Mouse (Mus musculus): ENCODE data around the gene Grcc10. TPM values are rescaled to one million over a fixed set of nuclear protein-coding genes. Genes with fewer than 3 reads are reported as not detected.
A peak's percentile ranks its signal among the peaks of the same experiment; 100 is the strongest.

Grcc10 gene
- 664 and 838 TPM in 2 replicates for polyA plus RNA-seq (2015; fragmentation: Nextera tagmentation; extraction: Ambion mirVana)

DNA sequence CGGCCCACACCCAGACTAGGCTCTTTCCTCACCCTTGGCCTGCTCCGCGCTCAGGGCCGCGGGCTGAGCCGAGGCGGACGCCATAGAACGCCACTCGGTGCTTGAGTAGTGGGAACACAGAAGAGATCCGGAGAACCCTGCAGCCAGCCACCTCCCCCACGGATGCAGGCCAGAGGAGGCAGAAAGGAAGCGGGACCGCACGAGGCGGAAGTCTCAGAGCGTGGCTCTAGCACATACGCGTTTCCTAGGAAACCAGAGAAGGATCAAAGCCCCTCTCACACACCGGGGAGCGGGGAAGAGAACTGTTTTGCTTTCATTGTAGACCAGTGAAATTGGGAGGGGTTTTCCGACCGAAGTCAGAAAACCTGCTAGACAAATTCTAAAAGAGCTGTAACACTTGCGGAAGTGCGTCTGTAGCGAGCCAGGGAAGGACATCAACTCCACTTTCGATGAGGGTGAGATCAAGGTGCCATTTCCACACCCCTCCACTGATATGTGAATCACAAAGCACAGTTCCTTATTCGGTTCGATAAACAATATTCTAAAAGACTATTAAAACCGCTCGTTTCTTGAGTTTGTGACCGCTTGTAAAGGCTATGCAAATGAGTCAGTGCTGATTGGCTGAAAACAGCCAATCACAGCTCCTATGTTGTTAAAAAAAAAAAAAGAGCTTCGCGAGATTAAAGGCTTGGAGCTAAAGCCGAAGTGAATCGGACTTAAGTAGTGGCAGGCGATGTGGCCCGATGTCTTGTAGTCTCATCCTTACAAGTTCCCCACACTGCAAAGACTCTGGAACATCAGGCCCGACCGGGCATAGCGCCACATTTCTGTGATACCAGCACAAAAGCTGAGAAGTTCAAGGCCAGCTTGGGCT, at the start of gene Grcc10:
Gene Grcc10 (minus strand): TSS at position 487 of the 874 bp plus-strand sequence.

GRCm38 (mm10) chr6:124779222-124779983, 38.2 kb upstream of the Grcc10 start, which contains the start of gene Lrrc23:
Gene Lrrc23 (minus strand): TSS chr6:124779727.

GRCm38 (mm10) chr6:124769101-124769765, 28.1 kb upstream of the Grcc10 start, which contains the start of gene Eno2:
Gene Eno2 (minus strand): TSS chr6:124769673.

GRCm38 (mm10) chr6:124755831-124756595, 14.8 kb upstream of the Grcc10 start, which contains the start of the genes Gm45234 and Atn1:
Gene Gm45234 (minus strand): TSS chr6:124756021.
Gene Atn1 (minus strand): TSS chr6:124756524.

DNA sequence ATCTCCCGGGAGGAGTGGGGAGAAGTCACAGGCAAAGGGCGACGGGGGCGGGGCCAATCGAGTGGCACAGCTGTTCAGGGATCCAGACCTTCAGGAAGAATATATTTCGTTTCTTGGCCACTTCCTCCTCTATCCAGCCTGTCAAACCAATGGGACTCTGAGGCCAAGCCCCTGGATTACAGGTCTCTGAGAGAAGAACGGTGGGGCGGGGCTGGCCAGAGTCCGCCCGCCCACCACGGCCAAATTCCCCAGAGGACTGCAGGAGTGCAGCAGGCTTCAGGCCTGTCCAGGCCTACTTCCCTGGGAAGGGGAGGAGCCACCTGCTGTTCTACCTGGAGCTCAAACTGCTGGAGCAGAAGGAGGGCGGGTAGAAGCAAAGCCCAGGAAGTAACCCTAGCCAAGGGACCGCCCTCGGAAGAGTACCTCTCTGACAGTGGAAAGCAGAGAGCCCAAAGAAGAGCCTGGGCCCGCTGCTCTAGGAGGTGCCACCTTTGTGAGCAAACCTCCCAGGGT, 2.6 kb downstream of the Grcc10 start, which contains the start of gene Ptpn6:
Gene Ptpn6 (minus strand): TSS at position 204 of the 513 bp plus-strand sequence.

GRCm38 (mm10) chr6:124711824-124712782, 29.1 kb downstream of the Grcc10 start, which contains the start of the genes Emg1 and Phb2:
Gene Emg1 (minus strand): TSS chr6:124712178.
Gene Phb2 (plus strand): TSS chr6:124712336.

Small RNA genes within 50 kb of the gene (microRNA-seq; reads per million reads assigned to microRNA genes)
- gene Mir141 (ENCODE audit: borderline replicate concordance, insufficient number of aligned reads) (15.4 reads per million, percentile 21 among the genes with 10 or more reads in this experiment), gene Mir200c (ENCODE audit: borderline replicate concordance, insufficient number of aligned reads) (160 reads per million, percentile 51 among the genes with 10 or more reads in this experiment)

Other genes starting within 250 kb of the Grcc10 start
- 5.4 and 8.9 TPM in 2 replicates for gene C1rl, start 248.3 kb downstream of the Grcc10 start, polyA plus RNA-seq (2015; fragmentation: Nextera tagmentation; extraction: Ambion mirVana)
- 42.4 and 49.2 TPM in 2 replicates for gene C1ra, start 229.0 kb downstream of the Grcc10 start, polyA plus RNA-seq (2015; fragmentation: Nextera tagmentation; extraction: Ambion mirVana)
- gene C1s1, start 199.0 kb downstream of the Grcc10 start, polyA plus RNA-seq (2015; fragmentation: Nextera tagmentation; extraction: Ambion mirVana) = 40.1 and 67.8 TPM in 2 replicates
- 0.29 TPM in 1 of 2 replicates, not detected in the other for gene C1rb, start 171.1 kb downstream of the Grcc10 start, polyA plus RNA-seq (2015; fragmentation: Nextera tagmentation; extraction: Ambion mirVana)
- gene C1s2, start 105.3 kb downstream of the Grcc10 start, polyA plus RNA-seq (2015; fragmentation: Nextera tagmentation; extraction: Ambion mirVana) = 0.23 and 0.28 TPM in 2 replicates
- gene Lpcat3, start 78.3 kb downstream of the Grcc10 start, polyA plus RNA-seq (2015; fragmentation: Nextera tagmentation; extraction: Ambion mirVana) = 48.4 and 101 TPM in 2 replicates
- gene Emg1, start 29.2 kb downstream of the Grcc10 start, polyA plus RNA-seq (2015; fragmentation: Nextera tagmentation; extraction: Ambion mirVana) = 141 and 154 TPM in 2 replicates
- gene Phb2, start 29.0 kb downstream of the Grcc10 start, polyA plus RNA-seq (2015; fragmentation: Nextera tagmentation; extraction: Ambion mirVana) = 205 and 312 TPM in 2 replicates
- gene Ptpn6, start 2.7 kb downstream of the Grcc10 start, polyA plus RNA-seq (2015; fragmentation: Nextera tagmentation; extraction: Ambion mirVana) = 8.6 and 10.9 TPM in 2 replicates
- gene Gm45234, start 14.6 kb upstream of the Grcc10 start, polyA plus RNA-seq (2015; fragmentation: Nextera tagmentation; extraction: Ambion mirVana) = not detected in 2 replicates
- 13.0 and 14.7 TPM in 2 replicates for gene Atn1, start 15.2 kb upstream of the Grcc10 start, polyA plus RNA-seq (2015; fragmentation: Nextera tagmentation; extraction: Ambion mirVana)
- 11.3 and 20.0 TPM in 2 replicates for gene Eno2, start 28.3 kb upstream of the Grcc10 start, polyA plus RNA-seq (2015; fragmentation: Nextera tagmentation; extraction: Ambion mirVana)
- 0.75 and 1.4 TPM in 2 replicates for gene Lrrc23, start 38.4 kb upstream of the Grcc10 start, polyA plus RNA-seq (2015; fragmentation: Nextera tagmentation; extraction: Ambion mirVana)
- gene Spsb2, start 67.3 kb upstream of the Grcc10 start, polyA plus RNA-seq (2015; fragmentation: Nextera tagmentation; extraction: Ambion mirVana) = 28.3 and 31.1 TPM in 2 replicates
- gene Tpi1, start 72.9 kb upstream of the Grcc10 start, polyA plus RNA-seq (2015; fragmentation: Nextera tagmentation; extraction: Ambion mirVana) = 417 and 594 TPM in 2 replicates
- 72.2 and 94.2 TPM in 2 replicates for gene Usp5, start 88.1 kb upstream of the Grcc10 start, polyA plus RNA-seq (2015; fragmentation: Nextera tagmentation; extraction: Ambion mirVana)
- 52.6 and 58.3 TPM in 2 replicates for gene Cdca3, start 88.2 kb upstream of the Grcc10 start, polyA plus RNA-seq (2015; fragmentation: Nextera tagmentation; extraction: Ambion mirVana)
- 15.3 and 18.6 TPM in 2 replicates for gene Gnb3, start 98.9 kb upstream of the Grcc10 start, polyA plus RNA-seq (2015; fragmentation: Nextera tagmentation; extraction: Ambion mirVana)
- 17.3 and 18.8 TPM in 2 replicates for gene P3h3, start 116.4 kb upstream of the Grcc10 start, polyA plus RNA-seq (2015; fragmentation: Nextera tagmentation; extraction: Ambion mirVana)
- 2.1 and 3.7 TPM in 2 replicates for gene Gpr162, start 122.6 kb upstream of the Grcc10 start, polyA plus RNA-seq (2015; fragmentation: Nextera tagmentation; extraction: Ambion mirVana)
- 0.20 and 0.44 TPM in 2 replicates for gene Cd4, start 146.8 kb upstream of the Grcc10 start, polyA plus RNA-seq (2015; fragmentation: Nextera tagmentation; extraction: Ambion mirVana)
- gene Lag3, start 170.3 kb upstream of the Grcc10 start, polyA plus RNA-seq (2015; fragmentation: Nextera tagmentation; extraction: Ambion mirVana) = 2.4 and 4.2 TPM in 2 replicates
- 365 and 389 TPM in 2 replicates for gene Ptms, start 178.7 kb upstream of the Grcc10 start, polyA plus RNA-seq (2015; fragmentation: Nextera tagmentation; extraction: Ambion mirVana)
- 266 and 322 TPM in 2 replicates for gene Mlf2, start 190.0 kb upstream of the Grcc10 start, polyA plus RNA-seq (2015; fragmentation: Nextera tagmentation; extraction: Ambion mirVana)
- gene Cops7a, start 224.2 kb upstream of the Grcc10 start, polyA plus RNA-seq (2015; fragmentation: Nextera tagmentation; extraction: Ambion mirVana) = 134 and 179 TPM in 2 replicates